Mouse (Mus musculus) kidney, postnatal 0 days (tissue): ENCODE measurements around the gene Slc25a17. TPM values are rescaled to one million over a fixed set of nuclear protein-coding genes. Genes with fewer than 3 reads are reported as not detected.

Experiments used
- ATAC-seq: fragments of 200-750 bp; cut with Nextera tagmentation; replicated peaks from 2 replicates; pipeline ENCODE4 v1.8.0; 2017; ENCODE audit warnings: low read depth, moderate number of reproducible peaks, moderate TSS enrichment, moderate library complexity; ENCODE audit not compliant: low FRiP score
- DNase-seq: peaks from one replicate; pipeline ENCODE4 v3.0.0-alpha.2; 2016; ENCODE audit warnings: low spot score
- H3K27ac ChIP-seq: fragments of 300-500 bp; sonication (generic); 2 replicates; pipeline ENCODE4 v1.5.1; 2014; ENCODE audit warnings: mild to moderate bottlenecking
- H3K27me3 ChIP-seq: fragments of 300-500 bp; sonication (generic); 2 replicates; pipeline ENCODE4 v1.6.1; 2014; ENCODE audit warnings: low read length, mixed read lengths; ENCODE audit not compliant: insufficient read depth
- H3K36me3 ChIP-seq: fragments of 300-500 bp; sonication (generic); 2 replicates; pipeline ENCODE4 v1.6.1; 2014; ENCODE audit warnings: low read length, mixed read lengths; ENCODE audit not compliant: insufficient read depth
- H3K4me1 ChIP-seq: fragments of 300-500 bp; sonication (generic); replicated peaks from 2 replicates; pipeline ENCODE4 v1.6.1; 2014; ENCODE audit warnings: antibody characterized with exemption, low read length, mixed read lengths; ENCODE audit not compliant: insufficient read depth
- H3K4me2 ChIP-seq: fragments of 300-500 bp; sonication (generic); 2 replicates; pipeline ENCODE4 v1.6.1; 2014; ENCODE audit warnings: mild to moderate bottlenecking, low read length, moderate library complexity, mixed read lengths
- H3K4me3 ChIP-seq: fragments of 300-500 bp; sonication (generic); replicated peaks from 2 replicates; pipeline ENCODE4 v1.5.1; 2014; ENCODE audit warnings: low read depth, low read length
- H3K9ac ChIP-seq: fragments of 300-500 bp; sonication (generic); 2 replicates; pipeline ENCODE4 v1.6.1; 2014; ENCODE audit warnings: low read depth, low read length
- H3K9me3 ChIP-seq: fragments of 300-500 bp; sonication (generic); replicated peaks from 2 replicates; pipeline ENCODE4 v1.6.1; 2016; ENCODE audit warnings: low read length, inconsistent platforms, mixed read lengths
- CTCF ChIP-seq: IDR thresholded peaks from 2 replicates; pipeline ENCODE4 v1.5.1; 2016; ENCODE audit warnings: antibody characterized with exemption, low read depth, mild to moderate bottlenecking, moderate library complexity
- WGBS: fragments of 180-500 bp; shearing (Covaris S2); extraction: QIAGEN DNeasy Blood & Tissue Kit; methylation state at CpG from one replicate; pipeline ENCODE4 v1.1.7; 2014; 5-methylcytosine and 5-hydroxymethylcytosine counted together
- polyA plus RNA-seq: library from polyadenylated mRNA; unstranded; fragments of >200 nt; fragmentation: Nextera tagmentation; extraction: Ambion mirVana; gene quantifications from 2 replicates; pipeline ENCODE4 v1.2.1, GENCODE M21; 2015

Gene Slc25a17
- polyA plus RNA-seq, 1 experiment from 2014 or later = 153 TPM

GRCm38 (mm10) chr15:81310353-81310752 lies 50.3 kb downstream of the Slc25a17 start:
- H3K36me3 ChIP-seq = 0 out of 2 replicates have a peak, but pooled peaks cover 3% of the 10 kb centered on the region
- no peaks in the 10 kb centered on the region for H3K4me1 ChIP-seq
- no peaks in the 10 kb centered on the region for H3K9me3 ChIP-seq
- no peak for ATAC-seq
- no peak overlapping the region for H3K9ac ChIP-seq
- no peak for DNase-seq
- WGBS = 87% methylated on average over 9 of the region's 9 CpGs
- H3K27ac ChIP-seq = no peak overlapping the region
- H3K27me3 ChIP-seq = no peaks in the 10 kb centered on the region
- H3K4me2 ChIP-seq = no peak overlapping the region
- TF ChIP-seq CTCF = no peak
- no peak overlapping the region for H3K4me3 ChIP-seq

- no peak for ATAC-seq
- H3K27ac ChIP-seq = no peak overlapping the region
These were observed 52.6 kb downstream of the Slc25a17 start for GRCm38 (mm10) chr15:81308038-81308437.

GRCm38 (mm10) chr15:81306501-81306900 lies 54.1 kb downstream of the Slc25a17 start:
- Histone ChIP-seq H3K9ac (no peak overlapping the region), H3K27ac (no peak overlapping the region), H3K27me3 (no peaks in the 10 kb centered on the region), H3K4me1 (no peaks in the 10 kb centered on the region), H3K36me3 (no peaks in the 10 kb centered on the region), H3K9me3 (no peaks in the 10 kb centered on the region), H3K4me3 (no peak overlapping the region), H3K4me2 (no peak overlapping the region)
- no peak for TF ChIP-seq CTCF
- WGBS = 90% methylated on average over 6 of the region's 6 CpGs
- ATAC-seq = no peak
- no peak for DNase-seq

More at GRCm38 (mm10) chr15:81308038-81308437, 52.6 kb downstream of the Slc25a17 start:
- H3K9me3 ChIP-seq = no peaks in the 10 kb centered on the region
- H3K9ac ChIP-seq = no peak overlapping the region
- no peak for DNase-seq
- no peaks in the 10 kb centered on the region for H3K4me1 ChIP-seq
- H3K36me3 ChIP-seq = 0 out of 2 replicates have a peak, but pooled peaks cover 2% of the 10 kb centered on the region
- no peaks in the 10 kb centered on the region for H3K27me3 ChIP-seq
- H3K4me3 ChIP-seq = no peak overlapping the region
- WGBS = 91% methylated on average over 7 of the region's 7 CpGs
- TF ChIP-seq CTCF = no peak
- H3K4me2 ChIP-seq = no peak overlapping the region

GRCm38 (mm10) chr15:81305035-81305434 lies 55.6 kb downstream of the Slc25a17 start:
- H3K27me3 ChIP-seq = no peaks in the 10 kb centered on the region
- H3K36me3 ChIP-seq = no peaks in the 10 kb centered on the region
- ATAC-seq (no peak), DNase-seq (no peak)
- H3K9me3 ChIP-seq = no peaks in the 10 kb centered on the region
- no peak overlapping the region for H3K27ac ChIP-seq
- no peak for TF ChIP-seq CTCF
- WGBS = 34% methylated on average over 8 of the region's 8 CpGs
- H3K4me1 ChIP-seq = no peaks in the 10 kb centered on the region
- H3K4me3 ChIP-seq = no peak overlapping the region
- H3K9ac ChIP-seq = no peak overlapping the region
- no peak overlapping the region for H3K4me2 ChIP-seq

GRCm38 (mm10) chr15:81304006-81304405 lies 56.6 kb downstream of the Slc25a17 start:
- 87% methylated on average over 7 of the region's 7 CpGs for WGBS
- Histone ChIP-seq H3K9me3 (no peaks in the 10 kb centered on the region), H3K27ac (no peak overlapping the region), H3K9ac (no peak overlapping the region), H3K4me2 (no peak overlapping the region), H3K27me3 (no peaks in the 10 kb centered on the region), H3K4me1 (no peaks in the 10 kb centered on the region), H3K36me3 (no peaks in the 10 kb centered on the region), H3K4me3 (no peak overlapping the region)
- TF ChIP-seq CTCF = no peak
- ATAC-seq (no peak), DNase-seq (no peak)

- peak; percentile 76 for TF ChIP-seq CTCF
These were observed 58.3 kb downstream of the Slc25a17 start for GRCm38 (mm10) chr15:81302151-81302808.

More at GRCm38 (mm10) chr15:81302151-81302808, 58.3 kb downstream of the Slc25a17 start:
- no peak overlapping the region for H3K4me3 ChIP-seq
- no peaks in the 10 kb centered on the region for H3K36me3 ChIP-seq
- H3K4me2 ChIP-seq = no peak overlapping the region; the same call in 1 of the 2 replicates
- no peaks in the 10 kb centered on the region for H3K27me3 ChIP-seq
- H3K4me1 ChIP-seq = no peaks in the 10 kb centered on the region
- no peaks in the 10 kb centered on the region for H3K9me3 ChIP-seq
- no peak overlapping the region for H3K9ac ChIP-seq
- 51% methylated on average over 13 of the region's 13 CpGs for WGBS
- no peak overlapping the region for H3K27ac ChIP-seq
- DNase-seq (peak; percentile 84), ATAC-seq (no peak)
